Mouse (Mus musculus) lung, postnatal 36 days (tissue): ENCODE data around the gene Lmbr1l.
A peak's percentile ranks its signal among the peaks of the same experiment; 100 is the strongest.
"Not testable (repeated sequence)": the region's sequence is repeated elsewhere in the genome, so short reads cannot be mapped to it uniquely, and the experiment has no call there.

ENCODE experiments used
- DNase-seq: peaks from one replicate; pipeline ENCODE4 v3.0.0; 2022; ENCODE audit warnings: mixed read lengths

Gene Lmbr1l

GRCm38 (mm10) chr15:98917538-98918498 lies at the start of gene Lmbr1l:
Gene Lmbr1l (minus strand): TSS chr15:98918231.
- peak; percentile 100 for DNase-seq

GRCm38 (mm10) chr15:98959531-98959930 lies 41.5 kb upstream of the Lmbr1l start:
- DNase-seq: no peak

GRCm38 (mm10) chr15:98958901-98959420 lies 40.9 kb upstream of the Lmbr1l start:
- no peak for DNase-seq

GRCm38 (mm10) chr15:98957475-98957874 lies 39.4 kb upstream of the Lmbr1l start:
- no peak for DNase-seq

- DNase-seq: no peak
These were observed 38.0 kb upstream of the Lmbr1l start for GRCm38 (mm10) chr15:98956000-98956399.

- DNase-seq: no peak
These were observed 37.3 kb upstream of the Lmbr1l start for GRCm38 (mm10) chr15:98955324-98955723.

GRCm38 (mm10) chr15:98954425-98955253 lies 36.6 kb upstream of the Lmbr1l start:
- no peak for DNase-seq

GRCm38 (mm10) chr15:98953401-98954356 lies 35.6 kb upstream of the Lmbr1l start, which contains the start of the genes Gm49450 and Tuba1a:
Gene Gm49450 (minus strand): TSS chr15:98953551.
Gene Tuba1a (minus strand): TSS chr15:98953703.
- DNase-seq: peak; percentile 95

- DNase-seq: peak; percentile 87
These were observed 34.8 kb upstream of the Lmbr1l start for GRCm38 (mm10) chr15:98952751-98953400.

GRCm38 (mm10) chr15:98952063-98952455 lies 34.0 kb upstream of the Lmbr1l start:
- no peak for DNase-seq

- DNase-seq: not testable (repeated sequence)
These were observed 33.4 kb upstream of the Lmbr1l start for GRCm38 (mm10) chr15:98951122-98952062.

- DNase-seq: no peak
These were observed 31.5 kb upstream of the Lmbr1l start for GRCm38 (mm10) chr15:98949607-98949892.

- DNase-seq: no peak
These were observed 31.0 kb upstream of the Lmbr1l start for GRCm38 (mm10) chr15:98948857-98949606.

- no peak for DNase-seq
These were observed 30.4 kb upstream of the Lmbr1l start for GRCm38 (mm10) chr15:98948382-98948781.

GRCm38 (mm10) chr15:98947884-98948283 lies 29.9 kb upstream of the Lmbr1l start:
- DNase-seq: no peak

- DNase-seq: no peak
These were observed 25.1 kb upstream of the Lmbr1l start for GRCm38 (mm10) chr15:98943133-98943532.

GRCm38 (mm10) chr15:98942081-98942480 lies 24.1 kb upstream of the Lmbr1l start:
- no peak for DNase-seq

- no peak for DNase-seq
These were observed 23.5 kb upstream of the Lmbr1l start for GRCm38 (mm10) chr15:98941539-98941938.

- no peak for DNase-seq
These were observed 22.8 kb upstream of the Lmbr1l start for GRCm38 (mm10) chr15:98940816-98941215.
